Mouse (Mus musculus) MEL (cell line): ENCODE measurements around the gene Tnni3k. TPM values are rescaled to one million over a fixed set of nuclear protein-coding genes. Genes with fewer than 3 reads are reported as not detected.

Experiments used
- DNase-seq: peaks from one replicate; pipeline ENCODE4 v3.0.0; 2011; ENCODE audit warnings: low read depth, low spot score
- H3K27ac ChIP-seq: 2 replicates; pipeline ENCODE4 v1.5.1; 2012; ENCODE audit warnings: low read depth, mild to moderate bottlenecking, control low read depth, low read length, moderate library complexity; ENCODE audit not compliant: control insufficient read depth
- H3K27me3 ChIP-seq, 2 experiments: fragments of 150-350 bp in 1 of 2; sonication (generic) in 1 of 2; 2 replicates each; pipeline ENCODE4 v1.6.1; 2012; ENCODE audit warnings: low read length in 2 of 2, mild to moderate bottlenecking in 2 of 2, improper control_type of control experiment in 1 of 2, moderate library complexity in 1 of 2; ENCODE audit not compliant: insufficient read depth in 2 of 2, control insufficient read depth in 1 of 2
- H3K36me3 ChIP-seq, 2 experiments: 2 replicates each; pipeline ENCODE4 v1.6.1; 2012 to 2014; ENCODE audit warnings: low read length in 2 of 2, improper control_type of control experiment in 1 of 2, inconsistent platforms in 1 of 2, mild to moderate bottlenecking in 1 of 2; ENCODE audit not compliant: insufficient read depth in 2 of 2, control insufficient read depth in 1 of 2
- H3K4me1 ChIP-seq, 2 experiments: fragments of 150-350 bp in 1 of 2; sonication (generic) in 1 of 2; 2 replicates each; pipeline ENCODE4 v1.6.1; 2012; ENCODE audit warnings: low read length in 2 of 2, improper control_type of control experiment in 1 of 2, mild to moderate bottlenecking in 1 of 2; ENCODE audit not compliant: insufficient read depth in 2 of 2, control insufficient read depth in 1 of 2
- H3K4me3 ChIP-seq, 2 experiments: fragments of 150-350 bp in 1 of 2; sonication (generic) in 1 of 2; 2 replicates each; pipeline ENCODE4 v1.5.1; 2012; ENCODE audit warnings: low read depth in 2 of 2, low read length in 2 of 2, mild to moderate bottlenecking in 2 of 2, moderate library complexity in 2 of 2, control low read depth in 1 of 2, improper control_type of control experiment in 1 of 2; ENCODE audit not compliant: control insufficient read depth in 1 of 2, insufficient read depth in 1 of 2
- H3K79me2 ChIP-seq: 2 replicates; pipeline ENCODE4 v1.6.1; 2012; ENCODE audit warnings: mild to moderate bottlenecking, low read length, moderate library complexity; ENCODE audit not compliant: control insufficient read depth, poor library complexity, insufficient read depth
- H3K9ac ChIP-seq: 2 replicates; pipeline ENCODE4 v1.6.1; 2012; ENCODE audit warnings: low read depth, mild to moderate bottlenecking, control low read depth, low read length, moderate library complexity; ENCODE audit not compliant: control insufficient read depth, poor library complexity, severe bottlenecking
- H3K9me3 ChIP-seq: fragments of 150-350 bp; sonication (generic); replicated peaks from 2 replicates; pipeline ENCODE4 v1.6.1; 2012; ENCODE audit warnings: mild to moderate bottlenecking, low read length, improper control_type of control experiment, moderate library complexity; ENCODE audit not compliant: insufficient read depth
- CHD1 ChIP-seq: IDR thresholded peaks from 2 replicates; pipeline ENCODE4 v1.6.1; 2012; ENCODE audit warnings: low read depth, mild to moderate bottlenecking, inconsistent platforms, low read length, improper control_type of control experiment
- CTCF ChIP-seq, 3 experiments: IDR thresholded peaks in 2 of 3; conservative IDR thresholded peaks in 1 of 3; 2 replicates each; pipeline ENCODE4 v1.5.1; 2011 to 2012; ENCODE audit warnings: low read length in 3 of 3, low read depth in 2 of 3, mild to moderate bottlenecking in 2 of 3, improper control_type of control experiment in 1 of 3, inconsistent platforms in 1 of 3, mixed read lengths in 1 of 3, moderate library complexity in 1 of 3; ENCODE audit not compliant: control insufficient read depth in 1 of 3, insufficient read depth in 1 of 3, poor library complexity in 1 of 3, severe bottlenecking in 1 of 3
- E2F4 ChIP-seq: IDR thresholded peaks from 2 replicates; pipeline ENCODE4 v1.6.1; 2011; ENCODE audit warnings: low read depth, low read length, improper control_type of control experiment, borderline replicate concordance
- GATA1 ChIP-seq: IDR thresholded peaks from 2 replicates; pipeline ENCODE4 v1.6.1; 2011; ENCODE audit warnings: low read depth, low read length, improper control_type of control experiment
- HCFC1 ChIP-seq: IDR thresholded peaks from 2 replicates; pipeline ENCODE4 v1.6.1; 2012; ENCODE audit warnings: low read depth, mild to moderate bottlenecking, inconsistent platforms, low read length, improper control_type of control experiment, moderate library complexity
- JUND ChIP-seq: IDR thresholded peaks from 2 replicates; pipeline ENCODE4 v1.6.1; 2011; ENCODE audit warnings: low read depth, mild to moderate bottlenecking, improper control_type of control experiment, low read length
- KAT2A ChIP-seq: conservative IDR thresholded peaks from 2 replicates; pipeline ENCODE4 v1.6.1; 2012; ENCODE audit warnings: low read depth, low read length, improper control_type of control experiment, inconsistent platforms
- MAX ChIP-seq: IDR thresholded peaks from 2 replicates; pipeline ENCODE4 v1.6.1; 2011; ENCODE audit warnings: low read length, improper control_type of control experiment
- MEF2A ChIP-seq: IDR thresholded peaks from 2 replicates; pipeline ENCODE4 v1.6.1; 2014; ENCODE audit warnings: low read depth, mild to moderate bottlenecking, inconsistent platforms, low read length, improper control_type of control experiment; ENCODE audit not compliant: poor library complexity, insufficient replicate concordance, severe bottlenecking; ENCODE audit errors: extremely low read depth
- MXI1 ChIP-seq: IDR thresholded peaks from 2 replicates; pipeline ENCODE4 v1.6.1; 2011; ENCODE audit warnings: mild to moderate bottlenecking, low read depth, low read length, improper control_type of control experiment
- NRF1 ChIP-seq: IDR thresholded peaks from 2 replicates; pipeline ENCODE4 v1.6.1; 2014; ENCODE audit warnings: low read depth, mild to moderate bottlenecking, inconsistent platforms, low read length, improper control_type of control experiment, moderate library complexity; ENCODE audit not compliant: poor library complexity, insufficient read depth, severe bottlenecking
- POLR2AphosphoS2 ChIP-seq: IDR thresholded peaks from 2 replicates; pipeline ENCODE4 v1.6.1; 2011; ENCODE audit warnings: low read length, improper control_type of control experiment
- POLR2AphosphoS5 ChIP-seq: IDR thresholded peaks from 2 replicates; pipeline ENCODE4 v1.6.1; 2012; ENCODE audit warnings: low read depth, borderline replicate concordance, mild to moderate bottlenecking, inconsistent platforms, low read length, moderate library complexity, mixed read lengths
- RAD21 ChIP-seq: IDR thresholded peaks from 2 replicates; pipeline ENCODE4 v1.6.1; 2011; ENCODE audit warnings: mild to moderate bottlenecking, low read depth, low read length, improper control_type of control experiment
- RCOR1 ChIP-seq: IDR thresholded peaks from 2 replicates; pipeline ENCODE4 v1.6.1; 2012; ENCODE audit warnings: low read depth, mild to moderate bottlenecking, inconsistent platforms, low read length, improper control_type of control experiment
- SIN3A ChIP-seq: IDR thresholded peaks from 2 replicates; pipeline ENCODE4 v1.6.1; 2012; ENCODE audit warnings: low read length, improper control_type of control experiment, inconsistent platforms
- SMC3 ChIP-seq: IDR thresholded peaks from 2 replicates; pipeline ENCODE4 v1.6.1; 2011; ENCODE audit warnings: low read depth, low read length, improper control_type of control experiment
- TAL1 ChIP-seq: IDR thresholded peaks from 2 replicates; pipeline ENCODE4 v1.6.1; 2012; ENCODE audit warnings: mild to moderate bottlenecking, inconsistent platforms, low read length, moderate library complexity, mixed read lengths
- TBP ChIP-seq: IDR thresholded peaks from 2 replicates; pipeline ENCODE4 v1.8.0; 2011; ENCODE audit warnings: low read depth, low read length, improper control_type of control experiment
- TCF12 ChIP-seq: IDR thresholded peaks from 2 replicates; pipeline ENCODE4 v1.6.1; 2014; ENCODE audit warnings: low read depth, mild to moderate bottlenecking, inconsistent platforms, low read length, improper control_type of control experiment, moderate library complexity
- USF2 ChIP-seq, 2 experiments: IDR thresholded peaks; 2 replicates each; pipeline ENCODE4 v1.6.1; 2011 to 2012; ENCODE audit warnings: improper control_type of control experiment in 2 of 2, low read length in 2 of 2, borderline replicate concordance in 1 of 2, inconsistent platforms in 1 of 2, low read depth in 1 of 2, mild to moderate bottlenecking in 1 of 2; ENCODE audit not compliant: insufficient read depth in 1 of 2
- ZC3H11A ChIP-seq: IDR thresholded peaks from 2 replicates; pipeline ENCODE4 v1.6.1; 2012; ENCODE audit warnings: low read depth, mild to moderate bottlenecking, inconsistent platforms, low read length, improper control_type of control experiment
- ZKSCAN1 ChIP-seq: IDR thresholded peaks from 2 replicates; pipeline ENCODE4 v1.6.1; 2012; ENCODE audit warnings: low read depth, mild to moderate bottlenecking, inconsistent platforms, low read length, improper control_type of control experiment, moderate library complexity
- ZNF384 ChIP-seq: IDR thresholded peaks from 2 replicates; pipeline ENCODE4 v1.6.1; 2012; ENCODE audit warnings: low read depth, mild to moderate bottlenecking, inconsistent platforms, low read length, improper control_type of control experiment
- polyA plus RNA-seq, 2 experiments: library from polyadenylated mRNA; stranded (reverse) in 1 of 2; unstranded in 1 of 2; fragments of >175 nt in 1 of 2; fragments of >200 nt in 1 of 2; gene quantifications; 2 replicates each; pipeline versions ENCODE4 v1.2.1 to v1.2.4; 2012; ENCODE audit warnings: low replicate concordance in 2 of 2, low read depth in 1 of 2; ENCODE audit not compliant: insufficient read length in 2 of 2, insufficient read depth in 1 of 2, missing spikeins in 1 of 2
- total RNA-seq: library from RNA; depleted of rRNA; stranded (reverse); fragments of 300-350 nt; gene quantifications from 2 replicates; pipeline ENCODE4 v1.2.3, GENCODE M21; 2012

Gene Tnni3k
- total and polyA plus RNA-seq, 3 experiments: not detected

GRCm38 (mm10) chr3:154853257-154853656 is 201.9 kb downstream of the Tnni3k start:
- H3K4me3 ChIP-seq: no peak overlapping the region
- H3K9me3 ChIP-seq: no peaks in the 10 kb centered on the region
- H3K27ac ChIP-seq: no peak overlapping the region
- TF ChIP-seq POLR2AphosphoS2 (no peak), CTCF (IDR thresholded peaks at IDR 0.05 in 2 of 3, conservative IDR thresholded peaks at IDR 0.05 in 1 of 3; ENCODE audit: control insufficient read depth in 1 of 3, insufficient read depth in 1 of 3, low read depth in 2 of 3, low read length in 3 of 3, poor library complexity in 1 of 3, severe bottlenecking in 1 of 3) (no peak), MEF2A (no peak), USF2 (IDR thresholded peaks at IDR 0.05; ENCODE audit: borderline replicate concordance in 1 of 2, insufficient read depth in 1 of 2, low read depth in 1 of 2, low read length in 2 of 2) (no peak), HCFC1 (no peak), JUND (no peak), GATA1 (no peak), TBP (no peak), MAX (no peak), E2F4 (no peak), SIN3A (no peak), KAT2A (no peak), NRF1 (no peak), TAL1 (no peak), TCF12 (no peak), ZNF384 (no peak), ZC3H11A (no peak), POLR2AphosphoS5 (no peak)
- no peak for DNase-seq
- H3K4me1 ChIP-seq: no peaks in the 10 kb centered on the region
- H3K79me2 ChIP-seq: no peaks in the 10 kb centered on the region
- H3K9ac ChIP-seq: no peak overlapping the region
- H3K36me3 ChIP-seq: no peaks in the 10 kb centered on the region
- H3K27me3 ChIP-seq: no peaks in the 10 kb centered on the region

- no peak for TF ChIP-seq CHD1
- TF ChIP-seq MXI1: no peak
- TF ChIP-seq ZKSCAN1: no peak
- TF ChIP-seq SMC3: no peak
- no peak for TF ChIP-seq USF2 (IDR thresholded peaks at IDR 0.05; ENCODE audit: borderline replicate concordance in 1 of 2, insufficient read depth in 1 of 2, low read depth in 1 of 2, low read length in 2 of 2)
- TF ChIP-seq CTCF (IDR thresholded peaks at IDR 0.05 in 2 of 3, conservative IDR thresholded peaks at IDR 0.05 in 1 of 3; ENCODE audit: control insufficient read depth in 1 of 3, insufficient read depth in 1 of 3, low read depth in 2 of 3, low read length in 3 of 3, poor library complexity in 1 of 3, severe bottlenecking in 1 of 3): no peak
- no peak for TF ChIP-seq TAL1
- no peak for TF ChIP-seq JUND
- TF ChIP-seq SIN3A: no peak
- TF ChIP-seq POLR2AphosphoS5: no peak
- TF ChIP-seq RCOR1: no peak
- no peak for TF ChIP-seq MEF2A
- TF ChIP-seq ZC3H11A: no peak
- TF ChIP-seq RAD21: no peak
- no peaks in the 10 kb centered on the region for H3K36me3 ChIP-seq
- H3K9ac ChIP-seq: no peak overlapping the region
- H3K79me2 ChIP-seq: no peaks in the 10 kb centered on the region
- no peaks in the 10 kb centered on the region for H3K27me3 ChIP-seq
- no peaks in the 10 kb centered on the region for H3K4me1 ChIP-seq
- H3K4me3 ChIP-seq: no peak overlapping the region
- H3K27ac ChIP-seq: no peak overlapping the region
- H3K9me3 ChIP-seq: no peaks in the 10 kb centered on the region
- no peak for DNase-seq
These were observed 202.9 kb downstream of the Tnni3k start for GRCm38 (mm10) chr3:154852281-154852680.
